Mouse (Mus musculus) erythroblast, embryonic 14.5 days (primary cell): ENCODE data around the gene Pla1a.

ENCODE experiments used
- GATA1 ChIP-seq: IDR thresholded peaks from 2 replicates; pipeline ENCODE4 v1.6.1; 2012; ENCODE audit warnings: low read length, inconsistent platforms, mixed read lengths
- TAL1 ChIP-seq: IDR thresholded peaks from 3 replicates; pipeline ENCODE4 v1.6.1; 2012; ENCODE audit warnings: low read length, inconsistent platforms, mixed read lengths

DNA sequence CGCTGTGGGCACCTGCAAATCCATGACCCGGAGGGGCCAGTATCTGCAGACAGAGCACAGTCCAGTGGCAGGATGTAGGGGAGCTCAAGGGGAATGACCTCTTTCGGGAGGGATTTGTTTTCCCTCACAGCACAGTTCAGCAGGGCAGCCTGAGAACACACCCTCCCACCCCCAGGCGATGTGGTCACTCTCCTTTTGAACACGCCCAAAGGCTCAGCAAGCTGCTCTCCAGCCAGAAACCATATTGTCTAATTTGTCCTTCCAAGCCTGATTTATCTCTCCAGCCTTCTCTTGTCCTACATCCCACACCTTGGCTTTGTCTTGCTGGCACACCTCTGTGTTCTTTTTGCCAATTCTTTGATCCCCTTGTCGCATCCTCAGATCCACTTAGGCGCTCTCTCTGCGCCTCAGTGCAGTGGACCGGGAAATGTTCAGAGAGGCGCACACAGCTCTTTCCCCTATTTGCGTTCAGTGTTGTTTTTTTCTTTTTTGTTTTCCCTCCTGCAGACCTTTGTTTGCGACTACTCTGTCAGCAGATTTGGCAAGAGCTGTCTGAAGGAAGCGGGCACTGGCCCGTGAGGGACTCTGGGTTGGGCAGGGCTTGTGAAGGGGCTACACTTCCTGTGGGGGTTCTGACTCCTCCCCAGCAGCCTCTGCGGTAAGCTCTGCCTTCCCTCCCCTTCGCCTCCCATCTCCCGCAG is 33.3 kb downstream of the Pla1a start:
- TF ChIP-seq TAL1, result no peak
- TF ChIP-seq GATA1, result no peak
